Mouse (Mus musculus) limb, embryonic 11.5 days (tissue): ENCODE data around the gene Rpp25. TPM values are rescaled to one million over a fixed set of nuclear protein-coding genes. Genes with fewer than 3 reads are reported as not detected.

Source experiments
- ATAC-seq: fragments of 200-750 bp; cut with Nextera tagmentation; 2 replicates; pipeline ENCODE4 v1.8.0; 2017; ENCODE audit warnings: low read depth; ENCODE audit not compliant: insufficient number of reproducible peaks, low FRiP score, low TSS enrichment
- DNase-seq: peaks from one replicate; pipeline ENCODE4 v3.0.0-alpha.2; 2015; ENCODE audit warnings: low spot score
- H3K27ac ChIP-seq: fragments of 300-500 bp; sonication (generic); replicated peaks from 2 replicates; pipeline ENCODE4 v1.5.1; 2014; ENCODE audit warnings: low read depth, mild to moderate bottlenecking, low read length
- H3K27me3 ChIP-seq: fragments of 300-500 bp; sonication (generic); 2 replicates; pipeline ENCODE4 v1.6.1; 2014; ENCODE audit warnings: mild to moderate bottlenecking, low read length, mixed read lengths; ENCODE audit not compliant: control insufficient read depth, insufficient read depth
- H3K36me3 ChIP-seq: fragments of 300-500 bp; sonication (generic); 2 replicates; pipeline ENCODE4 v1.6.1; 2014; ENCODE audit warnings: mild to moderate bottlenecking, low read length, moderate library complexity, mixed read lengths; ENCODE audit not compliant: control insufficient read depth, insufficient read depth
- H3K4me1 ChIP-seq: fragments of 300-500 bp; sonication (generic); 2 replicates; pipeline ENCODE4 v1.6.1; 2014; ENCODE audit warnings: low read length, mixed read lengths; ENCODE audit not compliant: control insufficient read depth, insufficient read depth
- H3K4me2 ChIP-seq: fragments of 300-500 bp; sonication (generic); 2 replicates; pipeline ENCODE4 v1.6.1; 2014; ENCODE audit warnings: low read depth, mild to moderate bottlenecking, moderate library complexity; ENCODE audit not compliant: severe bottlenecking
- H3K4me3 ChIP-seq: fragments of 300-500 bp; sonication (generic); 2 replicates; pipeline ENCODE4 v1.5.1; 2014; ENCODE audit warnings: low read depth, low read length
- H3K9ac ChIP-seq: fragments of 300-500 bp; sonication (generic); 2 replicates; pipeline ENCODE4 v1.6.1; 2014; ENCODE audit warnings: mild to moderate bottlenecking, low read length
- H3K9me3 ChIP-seq: fragments of 300-500 bp; sonication (generic); 2 replicates; pipeline ENCODE4 v1.6.1; 2016; ENCODE audit warnings: low read length; ENCODE audit not compliant: control insufficient read depth
- WGBS: fragments of 180-500 bp; shearing (Covaris S2); extraction: QIAGEN DNeasy Blood & Tissue Kit; methylation state at CpG from one replicate; pipeline ENCODE4 v1.1.7; 2014; 5-methylcytosine and 5-hydroxymethylcytosine counted together
- polyA plus RNA-seq: library from polyadenylated mRNA; unstranded; fragments of >200 nt; fragmentation: Nextera tagmentation; extraction: Ambion mirVana; gene quantifications from 2 replicates; pipeline ENCODE4 v1.2.1, GENCODE M21; 2014

Gene Rpp25
- polyA plus RNA-seq, 1 experiment from 2014 or later, result 0.44 TPM

- Histone ChIP-seq H3K4me1 (peaks cover 7% of the 10 kb centered on the region; the same call in 1 of the 2 replicates), H3K4me2 (no peak overlapping the region; the same call in 1 of the 2 replicates), H3K9me3 (no peaks in the 10 kb centered on the region), H3K9ac (no peak overlapping the region), H3K36me3 (no peaks in the 10 kb centered on the region), H3K27ac (no peak overlapping the region), H3K27me3 (no peaks in the 10 kb centered on the region), H3K4me3 (peak overlapping the region; percentile 96; the same call in 1 of the 2 replicates)
- DNase-seq (no peak), ATAC-seq (no peak)
- WGBS, result 77% methylated on average over 4 of the region's 4 CpGs
Observed at GRCm38 (mm10) chr9:57522861-57523246, 19.0 kb downstream of the Rpp25 start.

- Histone ChIP-seq H3K4me3 (no peak overlapping the region), H3K9me3 (no peaks in the 10 kb centered on the region), H3K27me3 (no peaks in the 10 kb centered on the region), H3K4me1 (peaks cover 7% of the 10 kb centered on the region; the same call in 1 of the 2 replicates), H3K4me2 (no peak overlapping the region), H3K9ac (no peak overlapping the region), H3K27ac (no peak overlapping the region), H3K36me3 (no peaks in the 10 kb centered on the region)
- DNase-seq (no peak), ATAC-seq (no peak)
- 86% methylated on average over 1 of the region's 1 CpGs for WGBS
Observed at GRCm38 (mm10) chr9:57523754-57524153, 19.9 kb downstream of the Rpp25 start.

- H3K27ac ChIP-seq, result no peak overlapping the region
- H3K4me2 ChIP-seq, result no peak overlapping the region
- no peaks in the 10 kb centered on the region for H3K9me3 ChIP-seq
- peaks cover 7% of the 10 kb centered on the region; the same call in 1 of the 2 replicates for H3K4me1 ChIP-seq
- no peak overlapping the region for H3K9ac ChIP-seq
- no peak for ATAC-seq
- DNase-seq, result no peak
- H3K4me3 ChIP-seq, result no peak overlapping the region
- no peaks in the 10 kb centered on the region for H3K36me3 ChIP-seq
- no peaks in the 10 kb centered on the region for H3K27me3 ChIP-seq
Observed at GRCm38 (mm10) chr9:57524439-57524838, 20.6 kb downstream of the Rpp25 start.

- Histone ChIP-seq H3K4me1 (peaks cover 7% of the 10 kb centered on the region; the same call in 1 of the 2 replicates), H3K27me3 (no peaks in the 10 kb centered on the region), H3K36me3 (no peaks in the 10 kb centered on the region), H3K9me3 (no peaks in the 10 kb centered on the region), H3K9ac (no peak overlapping the region), H3K4me3 (no peak overlapping the region), H3K27ac (no peak overlapping the region), H3K4me2 (no peak overlapping the region)
- WGBS, result 92% methylated on average over 2 of the region's 2 CpGs
- ATAC-seq, result no peak
- no peak for DNase-seq
Observed at GRCm38 (mm10) chr9:57525516-57525915, 21.7 kb downstream of the Rpp25 start.

GRCm38 (mm10) chr9:57526435-57526834 is 22.6 kb downstream of the Rpp25 start:
- Histone ChIP-seq H3K4me1 (peaks cover 7% of the 10 kb centered on the region; the same call in 1 of the 2 replicates), H3K4me2 (no peak overlapping the region), H3K4me3 (no peak overlapping the region), H3K36me3 (no peaks in the 10 kb centered on the region), H3K9me3 (no peaks in the 10 kb centered on the region), H3K27ac (no peak overlapping the region), H3K27me3 (no peaks in the 10 kb centered on the region), H3K9ac (no peak overlapping the region)
- ATAC-seq (no peak), DNase-seq (no peak)

GRCm38 (mm10) chr9:57531946-57532345 is 28.1 kb downstream of the Rpp25 start:
- no peaks in the 10 kb centered on the region for H3K4me1 ChIP-seq
- H3K27me3 ChIP-seq, result no peaks in the 10 kb centered on the region
- H3K9me3 ChIP-seq, result no peaks in the 10 kb centered on the region
- 68% methylated on average over 1 of the region's 1 CpGs for WGBS
- H3K9ac ChIP-seq, result no peak overlapping the region
- H3K27ac ChIP-seq, result no peak overlapping the region
- no peak for DNase-seq
- peaks cover 8% of the 10 kb centered on the region; the same call in 1 of the 2 replicates for H3K36me3 ChIP-seq
- no peak overlapping the region for H3K4me2 ChIP-seq
- no peak for ATAC-seq
- H3K4me3 ChIP-seq, result no peak overlapping the region

- no peak overlapping the region for H3K27ac ChIP-seq
- DNase-seq, result no peak
- 89% methylated on average over 5 of the region's 5 CpGs for WGBS
- H3K4me1 ChIP-seq, result peaks cover 9% of the 10 kb centered on the region
- no peaks in the 10 kb centered on the region for H3K27me3 ChIP-seq
- H3K9me3 ChIP-seq, result no peaks in the 10 kb centered on the region
- no peak overlapping the region for H3K9ac ChIP-seq
- H3K4me2 ChIP-seq, result no peak overlapping the region
- H3K36me3 ChIP-seq, result peaks cover 8% of the 10 kb centered on the region; the same call in 1 of the 2 replicates
- peak overlapping the region; percentile 77 for H3K4me3 ChIP-seq
- no peak for ATAC-seq
Observed at GRCm38 (mm10) chr9:57536362-57536761, 32.5 kb downstream of the Rpp25 start.

GRCm38 (mm10) chr9:57537044-57537727 is 33.4 kb downstream of the Rpp25 start, which contains the start of gene Fam219b:
Fam219b (plus strand) TSS chr9:57537528.
- 3% methylated on average over 45 of the region's 45 CpGs for WGBS
- peaks cover 8% of the 10 kb centered on the region; the same call in 1 of the 2 replicates for H3K36me3 ChIP-seq
- H3K4me1 ChIP-seq, result peaks cover 9% of the 10 kb centered on the region

More at GRCm38 (mm10) chr9:57537044-57537727, 33.4 kb downstream of the Rpp25 start, which contains the start of gene Fam219b:
- Histone ChIP-seq H3K27me3 (no peaks in the 10 kb centered on the region), H3K9ac (peak within 1 kb of the TSS; percentile 80), H3K4me2 (peak within 1 kb of the TSS; percentile 73), H3K4me3 (peak within 1 kb of the TSS; percentile 77), H3K9me3 (no peaks in the 10 kb centered on the region), H3K27ac (peak within 1 kb of the TSS; percentile 58; the same call in 1 of the 2 replicates)
- DNase-seq, result peak; percentile 89
- ATAC-seq, result peak; percentile 81
